Mouse (Mus musculus) cerebellum, postnatal 36 days (tissue): ENCODE measurements at regions not wholly inside any gene's neighbourhood (a gene's known extent, or its start where the extent isn't known, plus 50 kb on each side); places are given as distances from the start of the nearest gene placed in this dataset.

ENCODE experiments used
- DNase-seq, 2 experiments: peaks; one replicate each; pipeline ENCODE4 v3.0.0; 2021 to 2022; ENCODE audit warnings: mixed read lengths in 2 of 2

- no peak for DNase-seq
Measured at GRCm38 (mm10) chr2:149725932-149726331, 103.1 kb upstream of the Syndig1 start.

- peak; percentile 67 to 77 for DNase-seq
Measured at GRCm38 (mm10) chr2:149737837-149738236, 91.2 kb upstream of the Syndig1 start.

GRCm38 (mm10) chr2:149739886-149740285 is 89.1 kb upstream of the Syndig1 start:
- peak; percentile 74 to 79 for DNase-seq

GRCm38 (mm10) chr2:149742661-149743060 is 86.3 kb upstream of the Syndig1 start:
- DNase-seq, result no peak

GRCm38 (mm10) chr2:149748240-149748822 is 80.7 kb upstream of the Syndig1 start:
- no peak for DNase-seq

GRCm38 (mm10) chr2:149759151-149759550 is 69.9 kb upstream of the Syndig1 start:
- DNase-seq, result no peak

- DNase-seq, result no peak
Measured at GRCm38 (mm10) chr2:149763864-149764263, 65.1 kb upstream of the Syndig1 start.

- DNase-seq, result no peak
Measured at GRCm38 (mm10) chr2:149768027-149768426, 61.0 kb upstream of the Syndig1 start.

GRCm38 (mm10) chr2:149768551-149768950 is 60.5 kb upstream of the Syndig1 start:
- no peak for DNase-seq

GRCm38 (mm10) chr2:149777316-149777715 is 51.7 kb upstream of the Syndig1 start:
- no peak for DNase-seq
